In genomic region chr11:88570715-88571202, GRCm38 (mm10) we compare ENCODE assay signal across 13 mouse cellular contexts.
DNase-seq lines count a peak whose midpoint lies in the region; ATAC-seq lines count a peak whose summit lies in the region.
"Had no signal": no experiment of that assay in that cellular context is flagged by ENCODE, and none has a peak within 500 bp of the region (broad histone marks: within the 10 kb centered on the region; RNA-seq: fewer than 3 reads in every experiment).

No protein-coding gene starts in this region.

- no peaks in the 10 kb centered on the region for H3K9me3 ChIP-seq in hindbrain, embryonic 14.5 days (ENCODE audit: control insufficient read depth, low read length)
- no peaks in the 10 kb centered on the region for H3K9me3 ChIP-seq in hindbrain, embryonic 12.5 days (replicated peaks)
- H3K9me3 ChIP-seq: liver, embryonic 12.5 days; neural tube, embryonic 12.5 days had no signal

- H3K27me3 ChIP-seq in hindbrain, embryonic 14.5 days (ENCODE audit: control insufficient read depth, insufficient read depth, low read length): no peaks in the 10 kb centered on the region
- no peaks in the 10 kb centered on the region for H3K27me3 ChIP-seq in hindbrain, embryonic 12.5 days
- H3K27me3 ChIP-seq: liver, embryonic 12.5 days; neural tube, embryonic 12.5 days had no signal

- 66% methylated on average over 6 of the region's 6 CpGs for WGBS in hindbrain, embryonic 14.5 days
- WGBS in hindbrain, embryonic 12.5 days: 74% methylated on average over 6 of the region's 6 CpGs

- H3K4me2 ChIP-seq in hindbrain, embryonic 14.5 days (replicated peaks): no peak overlapping the region
- no peak overlapping the region for H3K4me2 ChIP-seq in hindbrain, embryonic 12.5 days (replicated peaks)
- H3K4me2 ChIP-seq: liver, embryonic 12.5 days; neural tube, embryonic 12.5 days had no signal

- no peaks in the 10 kb centered on the region for H3K36me3 ChIP-seq in hindbrain, embryonic 14.5 days (replicated peaks; ENCODE audit: control insufficient read depth, insufficient read depth)
- no peaks in the 10 kb centered on the region for H3K36me3 ChIP-seq in hindbrain, embryonic 12.5 days
- H3K36me3 ChIP-seq: liver, embryonic 12.5 days; neural tube, embryonic 12.5 days had no signal

- peak overlapping the region; percentile 52; the same call in 1 of the 2 replicates for H3K27ac ChIP-seq in hindbrain, embryonic 14.5 days
- H3K27ac ChIP-seq in hindbrain, embryonic 12.5 days: no peak overlapping the region
- H3K27ac ChIP-seq: liver, embryonic 12.5 days; neural tube, embryonic 12.5 days had no signal

- peaks cover 62% of the 10 kb centered on the region for H3K4me1 ChIP-seq in hindbrain, embryonic 14.5 days (replicated peaks; ENCODE audit: control insufficient read depth, insufficient read depth, low read length)
- H3K4me1 ChIP-seq in hindbrain, embryonic 12.5 days: peaks cover 82% of the 10 kb centered on the region

- no peak for ATAC-seq in hindbrain, embryonic 14.5 days (ENCODE audit: low FRiP score)
- ATAC-seq in hindbrain, embryonic 12.5 days (ENCODE audit: low FRiP score): no peak
- ATAC-seq: liver, embryonic 12.5 days had no signal

- H3K4me3 ChIP-seq in hindbrain, embryonic 14.5 days (replicated peaks; ENCODE audit: low read length): no peak overlapping the region
- no peak overlapping the region for H3K4me3 ChIP-seq in hindbrain, embryonic 12.5 days
- H3K4me3 ChIP-seq: liver, embryonic 12.5 days; neural tube, embryonic 12.5 days had no signal

- DNase-seq in hindbrain, embryonic 14.5 days (ENCODE audit: low spot score): no peak
- peak; percentile 79 for DNase-seq in MN1 (ENCODE audit: low spot score)
- peak; percentile 60 for DNase-seq in brain, adult 2 months (ENCODE audit: low read depth, low spot score)
- peak; percentile 52 for DNase-seq in heart, postnatal 4 days
- no peak for DNase-seq in left cerebral cortex, adult 8-10 months (ENCODE audit: low spot score in 2 of 2)
- no peak for DNase-seq in cerebellum, adult 9-10 months
- DNase-seq: cerebellum, adult 8-10 months; gastrocnemius, postnatal 25 days; kidney, adult 9 months; right cerebral cortex, postnatal 25 days had no signal

- H3K9ac ChIP-seq in hindbrain, embryonic 14.5 days: no peak overlapping the region
- no peak overlapping the region for H3K9ac ChIP-seq in hindbrain, embryonic 12.5 days
- H3K9ac ChIP-seq: liver, embryonic 12.5 days; neural tube, embryonic 12.5 days had no signal

Comparison
In these comparisons a context has a peak if more than half of its experiments do, and no peak if none do; other contexts are left out.
1. DNase-seq: peak in MN1 (single experiment), brain, adult 2 months (single experiment) and heart, postnatal 4 days (single experiment); none in hindbrain, embryonic 14.5 days (single experiment), left cerebral cortex, adult 8-10 months (0 of 2) and cerebellum, adult 9-10 months (single experiment).